Mouse (Mus musculus) thymus, adult 18-20 months (tissue): ENCODE results near the gene Rhoj.

Experiments used
- DNase-seq, 2 experiments: peaks; one replicate each; pipeline ENCODE4 v3.0.0; 2022; ENCODE audit warnings: mixed read lengths in 2 of 2

The Rhoj gene

GRCm38 (mm10) chr12:75351846-75352245, 43.7 kb downstream of the Rhoj start:
- DNase-seq = no peak

GRCm38 (mm10) chr12:75352410-75352809, 44.3 kb downstream of the Rhoj start:
- no peak for DNase-seq

GRCm38 (mm10) chr12:75354354-75354753, 46.2 kb downstream of the Rhoj start:
- no peak for DNase-seq

- no peak for DNase-seq
Observed at GRCm38 (mm10) chr12:75357781-75358180, 49.7 kb downstream of the Rhoj start.

DNA sequence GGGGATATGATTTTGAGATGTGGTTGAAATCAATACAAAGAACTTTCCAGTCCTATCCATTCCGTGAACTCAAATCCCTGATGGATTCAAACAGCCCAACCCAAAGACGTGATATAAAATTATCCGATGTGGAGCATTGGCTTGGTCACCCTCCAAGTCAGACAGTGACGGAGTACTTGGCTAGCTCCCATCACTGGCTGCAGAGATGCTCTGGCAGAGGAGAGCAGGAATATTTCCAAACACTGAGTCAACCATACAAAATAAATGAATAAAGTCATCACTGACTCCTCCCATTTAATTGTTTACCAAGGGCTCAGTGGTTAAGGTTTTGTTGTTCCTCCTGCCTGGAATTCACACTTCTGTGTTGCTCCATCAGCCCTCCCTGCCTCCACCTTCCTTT, 50.6 kb downstream of the Rhoj start:
- no peak for DNase-seq

DNA sequence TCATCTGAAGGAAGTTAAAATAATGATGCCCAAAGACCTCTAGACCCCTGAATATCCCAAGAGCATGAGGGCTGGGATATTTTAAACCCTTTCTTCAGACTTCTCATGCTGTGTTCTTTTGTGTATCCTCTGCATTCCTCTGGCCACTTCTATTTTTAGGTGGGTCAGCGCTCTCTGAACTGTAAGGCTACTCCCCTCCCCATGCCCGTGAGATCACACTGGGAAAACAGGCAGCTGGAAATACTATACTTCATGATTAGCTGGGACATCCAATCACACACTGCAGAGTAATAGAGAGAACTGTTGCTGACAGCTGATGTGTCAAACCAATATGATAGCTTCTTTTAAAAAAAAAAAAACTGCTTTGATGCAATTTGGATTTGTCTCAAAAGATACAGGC, 51.4 kb downstream of the Rhoj start:
- no peak for DNase-seq

- DNase-seq = no peak
Observed at GRCm38 (mm10) chr12:75359921-75360482, 51.9 kb downstream of the Rhoj start.

DNA sequence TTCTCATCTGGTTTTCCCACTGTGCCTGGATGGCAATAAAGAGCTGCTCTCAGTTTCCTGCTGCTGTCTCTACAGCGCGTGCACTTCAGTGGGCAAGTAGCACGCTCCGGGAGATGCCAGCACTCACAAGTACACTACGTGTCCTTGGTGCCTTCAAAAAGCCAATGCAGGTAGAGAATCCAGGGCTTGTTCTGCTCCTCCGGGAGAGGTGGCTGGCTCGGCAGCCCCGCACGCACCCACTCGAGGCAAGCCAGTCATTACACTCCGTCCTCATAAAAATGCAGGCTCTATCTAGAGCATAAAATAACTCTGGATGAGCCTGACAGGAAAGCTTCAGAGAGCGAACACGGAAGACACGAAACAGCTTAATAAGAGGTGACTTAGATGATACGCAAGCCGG, 54.3 kb downstream of the Rhoj start:
- DNase-seq = no peak

DNA sequence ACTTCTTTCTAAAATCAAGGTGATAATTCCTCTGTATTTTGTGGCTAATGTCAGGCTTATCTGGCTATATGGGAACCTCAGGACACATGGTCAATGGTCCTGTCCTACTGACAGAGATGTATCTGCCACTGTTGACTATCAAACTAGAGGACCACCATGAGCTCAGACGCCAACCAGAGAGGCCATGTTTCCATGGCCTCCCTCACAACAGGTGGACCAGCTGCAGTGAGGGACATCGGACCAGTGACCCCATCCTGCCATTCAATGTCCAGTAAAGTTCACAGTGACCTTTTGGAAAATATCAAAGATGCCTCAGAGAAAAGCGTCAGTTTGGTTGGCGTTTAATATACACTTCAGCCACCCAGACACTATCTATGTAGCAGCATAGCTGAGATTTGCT, 56.3 kb downstream of the Rhoj start:
- DNase-seq = no peak

GRCm38 (mm10) chr12:75365621-75366124, 57.6 kb downstream of the Rhoj start:
- DNase-seq = no peak

DNA sequence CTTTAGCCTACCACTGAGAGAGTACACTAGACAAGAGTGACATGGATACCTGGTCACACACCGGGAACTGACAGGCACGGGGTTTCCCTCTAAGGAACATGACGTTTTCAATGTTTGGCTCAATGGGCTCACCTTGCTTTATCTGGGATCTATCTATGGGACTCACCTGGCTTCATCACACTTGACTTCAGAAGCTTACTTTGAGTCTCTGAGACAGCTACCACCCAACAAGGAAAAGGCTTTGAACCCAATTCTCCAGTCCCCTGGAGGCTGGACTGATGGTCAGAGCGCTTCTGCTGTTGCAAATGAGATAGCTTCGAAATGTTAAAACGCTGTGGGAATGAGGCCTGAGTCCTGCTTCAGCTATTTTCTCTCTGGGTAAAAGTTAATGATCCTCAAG, 59.2 kb downstream of the Rhoj start:
- DNase-seq = no peak

- no peak for DNase-seq
Observed at GRCm38 (mm10) chr12:75368527-75368926, 60.4 kb downstream of the Rhoj start.

- DNase-seq = no peak
Observed at GRCm38 (mm10) chr12:75369418-75369851, 61.3 kb downstream of the Rhoj start.

DNA sequence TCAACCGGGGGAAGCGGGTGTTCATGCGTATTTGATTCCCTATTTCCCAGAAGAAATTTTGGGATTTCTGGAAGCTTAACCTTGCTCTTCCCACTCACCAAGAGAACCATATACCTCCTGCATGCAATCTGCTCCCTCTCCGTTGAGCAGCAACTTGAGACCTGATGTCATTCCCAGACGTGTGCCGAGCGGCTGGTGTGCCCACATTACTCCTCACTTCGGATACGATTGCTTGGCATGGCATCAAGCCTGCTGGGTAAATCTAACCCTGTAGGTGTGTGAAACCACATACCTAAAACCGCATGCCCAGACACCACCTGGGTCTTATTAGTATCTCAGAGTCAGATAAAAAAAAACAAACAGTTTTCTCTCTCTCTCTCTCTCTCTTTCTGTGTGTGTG, 66.3 kb downstream of the Rhoj start:
- DNase-seq = no peak

- DNase-seq = no peak
Observed at GRCm38 (mm10) chr12:75375060-75375459, 66.9 kb downstream of the Rhoj start.

- DNase-seq = no peak
Observed at GRCm38 (mm10) chr12:75376126-75376525, 68.0 kb downstream of the Rhoj start.

DNA sequence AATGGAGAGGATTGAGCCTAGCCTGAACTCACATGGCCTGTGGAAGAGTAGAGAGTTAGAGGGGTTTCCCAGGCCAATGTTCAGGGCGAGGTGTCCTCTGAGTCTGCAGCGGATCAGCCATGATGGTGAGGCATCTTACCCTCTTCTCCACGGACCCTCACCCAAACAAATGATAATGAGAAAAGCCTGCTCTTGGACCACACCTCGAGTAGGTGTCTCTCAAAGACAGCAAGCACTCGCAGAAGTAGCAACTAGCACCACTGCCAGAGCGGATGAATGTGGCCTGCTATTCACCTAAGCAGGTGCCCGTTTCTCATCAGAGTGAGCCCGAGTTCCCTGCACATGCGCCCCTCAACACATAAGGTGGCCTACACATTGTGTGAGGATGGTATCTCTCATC, 78.6 kb downstream of the Rhoj start:
- DNase-seq = no peak

- no peak for DNase-seq
Observed at GRCm38 (mm10) chr12:75387156-75387555, 79.0 kb downstream of the Rhoj start.

DNA sequence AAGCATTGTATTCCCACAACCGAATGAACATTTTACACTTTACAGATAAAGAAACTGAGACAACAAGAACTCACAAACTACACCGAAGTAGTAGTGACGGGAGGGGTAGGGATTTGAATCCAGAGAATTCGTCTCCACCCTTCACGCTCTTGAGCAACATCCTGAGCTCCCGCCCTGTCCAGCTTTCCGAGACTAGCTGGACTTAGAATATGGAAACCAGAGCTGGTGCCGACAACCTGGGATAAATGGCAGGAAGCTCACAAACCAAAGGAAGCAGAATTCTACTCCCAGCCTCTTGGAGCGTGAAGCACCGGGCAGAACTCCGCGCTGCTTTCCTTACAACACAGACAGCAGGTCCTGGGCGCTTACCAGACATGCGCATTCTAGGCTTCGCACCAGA, 79.7 kb downstream of the Rhoj start:
- no peak for DNase-seq

GRCm38 (mm10) chr12:75388521-75388920, 80.4 kb downstream of the Rhoj start:
- DNase-seq = no peak

DNA sequence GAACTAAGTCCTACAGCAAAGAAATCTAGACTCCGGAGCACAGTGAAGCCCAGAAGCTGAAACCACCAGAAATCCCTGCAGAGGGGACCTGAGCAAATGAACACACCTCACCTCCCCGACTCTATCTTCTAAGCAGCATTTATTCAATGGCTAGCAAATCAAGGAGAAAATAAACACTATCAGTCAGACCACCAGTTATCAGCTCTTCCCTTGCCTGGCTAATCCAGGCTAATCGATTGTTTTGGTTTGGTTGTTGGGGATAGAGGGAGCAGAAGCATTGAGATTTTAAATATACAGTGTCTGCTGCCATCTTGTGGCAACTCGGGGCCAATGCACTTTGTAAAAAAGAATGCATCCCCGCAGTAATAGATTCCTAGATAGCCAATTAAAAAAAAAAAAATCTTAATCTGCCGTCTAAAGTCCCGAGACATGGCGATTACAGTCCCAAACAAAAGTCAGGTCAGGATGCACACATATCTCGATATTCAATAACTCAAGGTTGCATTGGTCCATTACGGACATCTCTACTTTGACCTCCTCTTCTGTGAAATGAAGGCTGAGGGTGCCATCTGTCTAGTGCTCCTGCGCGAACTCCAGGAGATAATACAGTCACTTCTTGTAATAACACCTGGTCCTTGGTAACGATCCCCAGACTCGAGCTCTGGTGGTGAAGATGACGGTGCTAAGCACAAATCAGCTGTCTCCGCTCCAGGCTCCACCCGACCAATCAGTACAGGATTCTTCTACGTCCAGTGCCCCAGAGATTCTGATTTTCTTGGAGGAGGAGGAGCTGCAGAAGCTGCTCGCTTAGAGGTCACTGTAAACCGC, 81.4 kb downstream of the Rhoj start:
- no peak for DNase-seq

GRCm38 (mm10) chr12:75391526-75391925, 83.4 kb downstream of the Rhoj start:
- DNase-seq = peak; percentile 43 to 55

DNA sequence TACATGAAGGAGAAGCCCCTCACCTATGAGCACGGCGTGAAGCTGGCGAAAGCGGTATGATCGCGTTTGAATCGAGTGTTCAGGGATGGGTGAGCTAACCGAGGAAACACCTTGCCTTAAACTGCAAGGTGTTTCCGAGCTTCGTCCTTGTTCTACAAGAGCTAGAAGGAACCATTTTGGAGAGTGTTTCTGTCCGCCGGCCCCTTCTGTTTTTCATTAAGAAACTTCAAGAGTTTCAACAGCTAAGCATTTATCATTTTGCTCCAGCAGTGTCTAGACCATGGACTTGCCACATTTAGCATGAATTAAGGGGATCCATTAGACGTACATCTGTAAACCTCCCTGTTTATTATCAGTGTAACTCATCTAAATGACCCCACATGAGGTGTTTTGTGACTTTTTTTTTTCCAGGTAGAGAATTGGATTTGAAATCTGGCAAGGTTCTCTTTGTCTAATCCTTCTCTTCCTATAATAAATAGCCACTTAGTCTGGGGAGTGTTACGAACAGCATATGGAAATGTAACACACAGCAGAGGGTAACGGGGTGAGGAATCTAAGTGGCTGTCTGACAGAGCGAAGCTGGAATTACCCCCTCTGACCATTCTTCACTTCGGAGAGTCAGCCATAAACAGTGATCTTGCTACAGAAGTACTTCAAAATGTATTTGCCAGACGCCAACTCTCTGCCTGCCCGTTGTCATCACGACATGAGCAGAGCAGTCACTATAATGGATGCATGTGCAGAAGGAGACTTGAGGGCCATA, 86.1 kb downstream of the Rhoj start:
- DNase-seq = no peak

DNA sequence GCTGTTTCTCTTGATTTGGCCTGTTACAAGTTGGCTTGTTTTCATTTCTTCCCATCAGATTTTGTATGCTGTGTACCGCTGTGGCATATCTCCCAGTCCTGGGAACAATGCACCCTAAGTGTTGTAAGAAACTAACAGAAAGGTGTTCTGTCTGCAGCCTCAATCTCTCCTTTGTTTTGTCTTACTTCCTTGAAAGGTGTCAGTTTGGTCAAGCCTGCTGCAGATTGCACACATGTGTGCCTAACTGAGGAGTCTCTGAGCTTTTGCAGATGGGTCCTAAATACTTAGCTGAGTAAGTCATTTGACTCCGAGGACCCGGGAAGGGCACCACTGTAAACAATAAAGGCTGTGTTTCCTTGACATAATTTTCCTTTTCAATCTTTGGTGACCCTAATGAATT, 88.5 kb downstream of the Rhoj start:
- no peak for DNase-seq
